Mouse (Mus musculus): Measurements from ENCODE around the gene Notch1.

The Notch1 gene

DNA sequence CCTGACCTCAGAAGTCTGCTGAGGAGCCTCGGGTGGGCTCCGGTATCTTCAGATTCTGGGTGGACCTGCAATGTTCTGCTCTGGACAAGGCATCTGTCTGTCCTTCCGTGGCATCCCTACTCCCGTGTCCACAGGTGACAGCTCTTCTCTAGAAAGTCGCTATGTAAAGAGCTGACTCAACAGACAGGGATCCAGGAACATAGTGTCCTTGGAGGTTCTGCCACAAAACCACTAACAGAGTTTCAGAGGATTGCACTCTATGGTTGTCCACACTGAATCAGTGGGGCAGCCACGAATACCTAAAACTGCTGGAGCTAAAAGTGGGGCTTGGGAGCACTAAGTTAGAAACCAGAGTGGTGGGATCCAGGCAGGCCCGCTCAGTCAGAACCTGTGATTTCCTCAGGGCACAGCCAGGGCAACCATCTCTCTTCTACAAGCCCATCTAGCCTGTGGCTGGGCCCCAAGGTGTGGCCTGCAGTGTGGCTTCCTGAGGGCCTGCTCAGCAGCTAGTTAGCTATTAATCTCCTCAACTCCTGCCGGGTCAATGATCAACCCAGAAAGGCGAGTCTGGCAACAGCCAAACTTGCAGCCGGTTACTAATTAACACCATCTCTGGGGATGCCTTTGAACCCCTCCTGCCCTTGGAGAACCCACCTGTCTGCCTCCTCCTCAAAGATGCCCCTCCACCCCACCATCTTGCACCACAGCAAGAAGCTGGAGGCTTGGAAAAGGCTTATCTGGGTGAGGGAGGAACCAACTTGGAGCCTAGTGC is 34.6 kb downstream of the Notch1 start:
- no peak for DNase-seq (ENCODE audit: low spot score in 2 of 2)

DNA sequence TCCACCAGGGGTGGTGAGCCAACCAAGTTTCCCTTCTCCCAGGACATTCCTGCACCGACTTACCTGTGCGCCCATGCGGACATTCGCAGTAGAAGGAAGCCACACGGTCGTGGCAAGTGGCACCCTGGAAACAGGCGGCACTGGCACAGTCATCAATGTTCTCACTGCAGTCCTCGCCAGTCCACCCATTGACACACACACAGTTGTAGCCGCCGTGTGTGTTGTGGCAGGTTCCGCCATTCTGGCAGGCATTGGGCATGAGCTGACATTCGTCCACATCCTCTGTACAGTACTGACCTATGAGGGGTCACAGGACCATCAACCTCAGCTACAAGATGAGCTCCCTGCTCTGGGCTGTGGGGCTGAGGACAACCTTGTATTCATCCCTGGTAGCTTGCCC is 35.6 kb downstream of the Notch1 start:
- DNase-seq (ENCODE audit: low spot score in 2 of 2): no peak

DNA sequence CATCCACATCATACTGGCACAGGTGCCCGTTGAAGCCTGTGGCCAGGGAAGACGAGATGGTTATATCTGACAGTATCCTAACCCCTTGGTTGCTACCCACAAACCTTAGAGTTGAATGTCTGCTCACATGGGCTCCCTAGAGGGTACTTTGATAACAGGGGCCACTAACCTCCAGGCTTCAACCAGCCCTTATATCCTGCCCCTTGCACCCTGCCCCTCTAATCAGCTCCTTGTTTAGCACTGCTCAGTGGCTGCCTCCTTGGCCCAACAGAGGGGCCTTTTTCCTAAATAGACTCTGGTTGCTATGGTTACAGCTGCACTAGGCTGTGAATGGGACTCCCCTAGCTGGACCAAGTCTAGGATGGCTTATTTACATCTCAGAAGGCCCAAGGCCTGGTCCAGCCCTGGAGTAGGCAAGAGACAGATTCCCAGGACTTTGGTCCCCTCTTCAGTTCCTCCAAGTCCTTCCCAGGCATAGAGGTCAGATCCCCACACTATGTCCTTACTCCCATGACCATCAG is 37.7 kb downstream of the Notch1 start:
- no peak for DNase-seq (ENCODE audit: low spot score in 2 of 2)

DNA sequence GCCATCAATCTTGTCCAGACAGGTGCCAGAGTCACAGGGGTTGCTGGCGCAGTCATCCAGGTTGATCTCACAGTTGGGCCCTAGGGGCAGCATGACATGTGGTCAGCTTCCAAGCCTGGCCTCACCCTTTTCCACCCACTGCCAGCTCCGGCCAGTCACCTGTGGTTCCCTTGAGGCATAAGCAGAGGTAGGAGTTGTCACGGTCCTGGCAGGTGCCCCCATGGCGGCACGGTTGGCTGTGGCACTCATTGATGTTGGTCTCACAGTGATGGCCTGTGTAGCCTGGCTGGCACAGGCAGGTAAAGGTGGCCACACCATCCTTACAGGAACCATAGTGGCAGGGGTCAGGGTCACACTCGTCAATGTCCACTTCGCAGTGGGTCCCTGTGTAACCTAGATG is 38.6 kb downstream of the Notch1 start:
- no peak for DNase-seq (ENCODE audit: low spot score in 2 of 2)

DNA sequence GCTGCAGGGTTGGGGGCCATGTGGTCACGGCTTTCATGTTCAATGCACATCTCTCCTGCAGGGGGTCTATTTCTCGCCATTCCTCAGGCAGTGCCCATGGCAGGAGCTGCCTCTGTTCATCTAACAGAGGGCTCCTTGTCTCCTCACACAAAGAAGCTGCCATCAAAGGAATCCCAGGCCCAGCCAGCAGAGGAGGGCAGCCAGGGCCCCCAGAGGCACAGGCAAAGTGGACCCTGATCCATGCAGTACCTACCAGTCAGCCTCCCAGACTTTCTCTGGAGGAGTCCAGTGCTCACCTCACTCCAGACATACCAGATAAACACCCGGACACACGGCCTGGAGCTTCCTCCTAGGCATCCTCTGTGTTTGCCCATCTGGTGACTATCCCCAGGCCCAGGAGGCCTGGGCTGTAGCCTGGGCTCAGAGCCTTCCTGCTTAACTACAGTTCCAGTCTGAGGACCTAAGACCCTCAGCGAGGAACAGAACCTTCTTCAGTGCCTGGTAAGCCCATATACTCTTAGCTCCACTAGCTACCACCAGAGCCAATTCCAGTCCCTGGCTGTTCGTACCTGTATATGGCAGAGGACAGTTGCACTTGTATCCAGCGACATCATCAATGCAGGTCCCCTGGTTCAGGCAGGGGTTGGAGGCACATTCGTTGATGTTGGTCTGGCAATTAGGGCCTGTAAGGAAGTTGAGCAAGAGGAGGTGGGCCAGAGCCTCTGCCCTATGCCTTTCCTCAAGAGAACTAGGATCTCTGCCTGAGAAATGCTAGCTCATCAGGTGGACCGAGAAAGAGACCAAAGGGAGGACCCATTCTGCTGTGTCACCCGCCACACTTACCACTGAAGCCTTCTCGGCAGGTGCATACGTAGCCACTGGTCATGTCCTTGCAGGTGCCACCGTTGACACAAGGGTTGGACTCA is 40.7 kb downstream of the Notch1 start:
- no peak for DNase-seq (ENCODE audit: low spot score in 2 of 2)

DNA sequence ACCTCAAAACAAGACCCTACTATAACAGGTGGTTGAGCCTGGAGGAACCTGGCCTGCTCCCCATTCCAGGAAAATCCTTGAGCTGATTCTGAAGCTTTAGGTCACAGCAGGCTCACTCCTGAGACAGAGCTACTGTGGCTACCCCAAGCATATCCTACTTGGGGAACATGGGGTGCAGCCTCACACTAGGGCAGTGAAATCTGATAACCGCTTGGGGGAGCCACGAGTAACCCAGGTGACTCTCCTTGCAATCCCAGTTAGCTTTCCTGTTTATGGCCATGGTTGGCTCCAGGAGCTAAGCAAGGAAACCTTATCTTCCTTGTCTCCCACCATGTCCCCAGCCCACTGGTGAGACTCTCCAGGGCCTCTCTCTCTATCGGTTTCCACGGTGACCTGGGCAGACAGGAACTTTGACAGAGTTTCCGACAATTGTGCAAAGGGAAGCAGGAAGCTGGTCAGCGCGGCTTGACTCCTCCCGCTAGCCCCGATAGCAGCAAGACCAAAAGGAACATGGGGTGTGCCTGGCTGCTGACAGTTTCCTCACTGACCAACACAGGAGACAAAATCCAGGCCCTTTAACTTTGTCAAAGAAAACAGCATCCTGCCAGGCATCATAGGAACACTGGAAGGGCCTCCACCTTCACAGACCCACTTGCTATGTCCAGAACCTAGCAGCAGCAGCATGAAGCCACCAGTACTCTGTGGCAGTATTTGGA is 41.5 kb downstream of the Notch1 start:
- DNase-seq (ENCODE audit: low spot score in 2 of 2): no peak

DNA sequence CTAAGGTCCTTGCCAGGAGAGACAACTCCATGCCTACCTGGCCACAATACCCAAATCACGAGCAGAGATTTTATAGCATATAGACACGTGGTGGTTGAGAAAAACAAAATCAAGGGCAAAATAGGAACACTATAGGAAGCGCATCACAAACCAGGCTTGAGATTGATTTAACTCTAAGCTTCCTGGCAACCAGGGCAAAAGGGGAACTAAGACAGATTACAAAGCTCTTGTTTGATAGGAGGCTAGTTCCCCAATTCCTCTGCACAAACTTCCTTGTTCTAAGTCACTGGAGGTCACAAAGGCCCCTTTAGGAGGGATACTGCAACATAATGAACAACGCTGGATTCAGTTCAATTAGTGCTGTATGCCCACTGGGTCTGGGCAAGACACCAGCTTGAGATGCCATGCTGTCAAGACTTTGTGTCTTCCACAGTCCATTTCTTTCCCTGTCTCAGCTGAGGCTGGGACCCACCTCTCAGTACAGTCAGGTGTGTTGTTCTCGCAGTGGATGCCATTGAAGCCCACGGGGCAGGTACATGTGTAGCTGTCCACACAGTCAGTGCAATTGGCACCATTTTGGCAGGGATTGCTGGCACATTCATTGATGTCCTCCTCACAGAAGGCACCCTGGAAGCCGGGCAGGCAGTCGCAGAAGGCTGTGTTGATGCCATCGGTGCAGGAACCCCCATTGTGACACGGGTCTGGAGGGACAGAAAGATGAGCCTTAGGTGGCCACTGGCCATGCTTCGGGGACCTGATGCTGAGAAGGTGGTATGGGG is 44.0 kb downstream of the Notch1 start:
- no peak for DNase-seq (ENCODE audit: low spot score in 2 of 2)

DNA sequence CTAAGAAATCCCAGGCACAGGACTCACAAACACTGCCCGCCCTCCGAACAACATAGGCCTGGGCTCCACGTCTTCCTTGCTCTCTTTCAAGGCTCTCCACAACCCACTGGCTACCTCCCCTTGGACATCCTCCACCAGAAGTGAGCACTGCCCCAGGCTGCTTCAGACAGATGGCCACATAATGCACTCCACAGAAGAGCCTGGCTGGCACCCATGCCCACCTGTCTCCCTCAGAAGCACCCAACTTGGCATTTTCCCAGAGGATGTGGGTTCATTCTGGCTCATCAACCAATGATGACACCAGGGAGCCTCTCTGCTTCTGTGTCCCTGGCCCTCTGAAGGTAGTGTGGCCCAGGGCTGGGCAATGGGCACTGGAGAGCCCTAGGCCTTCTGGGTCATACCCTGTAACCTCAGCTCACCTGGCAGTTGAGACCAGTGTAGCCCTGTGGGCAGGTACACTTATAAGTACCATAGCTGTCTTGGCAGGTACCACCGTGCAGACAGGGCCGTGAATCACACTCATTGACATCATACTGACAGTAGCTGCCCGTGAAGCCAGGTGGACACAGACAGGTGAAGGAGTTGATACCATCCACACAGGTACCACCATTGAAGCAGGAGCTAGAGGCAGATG is 44.7 kb downstream of the Notch1 start:
- DNase-seq (ENCODE audit: low spot score in 2 of 2): no peak

DNA sequence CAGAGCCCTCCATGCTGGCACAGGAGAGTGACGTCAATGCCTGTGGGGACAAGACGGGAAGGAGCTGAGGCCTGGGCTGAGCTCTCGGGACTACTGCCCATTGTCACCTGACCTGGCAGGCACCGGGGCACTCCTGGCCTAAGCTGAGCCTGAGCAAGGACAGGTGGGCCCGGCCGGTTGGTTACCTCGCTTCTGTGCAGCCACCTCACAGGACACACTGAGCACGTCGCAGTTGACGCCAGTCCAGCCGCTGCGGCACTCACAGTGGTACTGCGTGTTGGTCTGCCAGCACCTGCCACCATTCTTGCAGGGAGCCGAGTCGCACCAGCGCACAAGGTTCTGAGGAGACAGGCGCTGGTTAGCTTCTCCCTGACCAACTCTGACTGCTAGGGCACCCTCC is 45.5 kb downstream of the Notch1 start:
- no peak for DNase-seq (ENCODE audit: low spot score in 2 of 2)

DNA sequence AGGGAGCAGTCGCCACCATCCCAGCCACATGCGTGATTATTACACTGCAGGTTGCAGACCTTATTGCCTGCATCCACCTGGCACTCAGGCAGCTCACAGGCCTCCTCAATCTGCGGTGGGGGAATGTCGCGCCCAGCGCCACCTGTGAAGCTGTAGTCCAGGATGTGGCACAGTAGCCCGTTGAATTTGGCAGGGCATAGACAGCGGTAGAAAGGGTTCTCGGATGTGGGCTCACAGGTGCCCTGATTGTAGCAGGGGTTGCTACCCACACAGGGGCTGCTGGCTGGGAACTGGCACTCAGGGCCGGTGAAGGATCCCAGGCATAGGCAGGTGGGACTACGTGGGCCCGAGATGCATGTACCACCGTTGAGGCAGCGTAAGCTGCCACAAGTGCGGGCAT is 48.1 kb downstream of the Notch1 start:
- no peak for DNase-seq (ENCODE audit: low spot score in 2 of 2)

DNA sequence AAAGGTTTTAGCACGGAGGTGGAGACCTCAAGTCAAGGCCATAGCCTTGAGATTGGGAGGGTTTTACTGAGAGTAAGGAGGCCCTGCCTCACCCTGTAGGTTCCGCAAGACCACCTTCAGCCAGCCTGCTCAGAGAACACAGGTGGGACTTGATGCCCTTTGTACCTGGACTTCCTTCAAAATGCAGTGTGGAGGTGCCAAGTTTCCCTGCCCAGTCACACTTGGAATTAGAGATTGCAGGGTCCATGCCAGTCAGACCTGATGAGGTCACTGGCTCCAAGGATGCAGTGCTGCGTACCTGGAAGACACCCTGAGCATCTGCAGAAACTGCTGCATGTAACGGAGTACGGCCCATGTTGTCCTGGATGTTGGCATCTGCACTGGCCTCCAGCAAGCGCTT is 53.1 kb downstream of the Notch1 start:
- no peak for DNase-seq (ENCODE audit: low spot score in 2 of 2)

DNA sequence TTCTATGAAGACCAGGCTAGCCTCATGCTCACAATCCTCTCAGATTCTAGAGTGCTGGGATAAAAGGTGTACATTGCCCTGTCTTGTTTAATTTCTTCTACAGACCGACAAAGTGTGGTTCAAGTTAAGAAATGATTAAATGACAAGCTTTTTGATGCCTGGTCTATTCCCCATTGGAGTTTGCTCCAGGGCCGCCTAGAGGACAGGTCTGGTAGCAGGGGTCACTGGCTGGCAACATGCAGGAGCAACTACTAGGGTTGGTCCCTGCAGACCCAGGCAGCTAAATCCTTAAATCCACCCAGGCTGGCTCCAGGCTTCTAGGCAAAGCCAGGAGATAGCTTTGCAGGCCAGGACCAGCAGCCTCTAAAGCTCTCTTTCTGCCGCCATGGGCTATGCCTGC is 53.5 kb downstream of the Notch1 start:
- DNase-seq (ENCODE audit: low spot score in 2 of 2): no peak

DNA sequence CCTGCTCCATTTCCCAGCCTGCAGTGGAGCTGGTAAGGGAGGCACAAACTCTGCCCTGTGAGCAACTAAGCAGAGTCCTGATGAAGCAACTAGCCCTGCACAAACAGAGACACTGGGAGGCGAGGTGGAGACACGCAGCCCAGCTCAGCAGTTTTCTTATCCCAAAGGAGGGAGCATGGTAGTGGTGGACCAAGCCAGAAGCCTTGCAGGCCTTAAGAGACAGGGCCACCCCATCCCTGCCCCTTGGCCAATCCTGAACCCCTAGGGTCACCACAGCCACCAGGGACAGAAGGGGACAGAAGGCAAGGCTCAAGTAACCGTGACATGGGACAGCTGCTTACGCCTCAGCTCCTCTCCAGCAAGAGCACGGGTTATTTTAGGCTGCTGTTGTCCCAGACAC is 54.8 kb downstream of the Notch1 start:
- no peak for DNase-seq (ENCODE audit: low spot score in 2 of 2)

DNA sequence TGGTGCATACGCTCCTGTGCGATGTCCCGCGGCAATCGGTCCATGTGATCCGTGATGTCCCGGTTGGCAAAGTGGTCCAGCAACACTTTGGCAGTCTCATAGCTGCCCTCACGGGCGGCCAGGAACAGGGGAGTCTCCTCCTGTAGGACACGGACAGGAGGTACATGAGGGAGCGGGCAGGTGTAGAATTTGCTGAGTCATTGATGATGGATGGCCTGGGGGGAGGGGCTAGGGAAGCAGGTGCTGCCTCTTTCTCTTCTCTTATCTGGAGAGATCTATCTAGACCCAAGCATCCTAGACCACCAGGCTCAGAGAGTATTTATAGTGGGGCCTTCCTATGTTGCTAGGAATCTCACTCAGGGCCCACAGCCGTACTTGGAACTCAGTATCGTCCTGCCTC is 55.6 kb downstream of the Notch1 start:
- no peak for DNase-seq (ENCODE audit: low spot score in 2 of 2)

DNA sequence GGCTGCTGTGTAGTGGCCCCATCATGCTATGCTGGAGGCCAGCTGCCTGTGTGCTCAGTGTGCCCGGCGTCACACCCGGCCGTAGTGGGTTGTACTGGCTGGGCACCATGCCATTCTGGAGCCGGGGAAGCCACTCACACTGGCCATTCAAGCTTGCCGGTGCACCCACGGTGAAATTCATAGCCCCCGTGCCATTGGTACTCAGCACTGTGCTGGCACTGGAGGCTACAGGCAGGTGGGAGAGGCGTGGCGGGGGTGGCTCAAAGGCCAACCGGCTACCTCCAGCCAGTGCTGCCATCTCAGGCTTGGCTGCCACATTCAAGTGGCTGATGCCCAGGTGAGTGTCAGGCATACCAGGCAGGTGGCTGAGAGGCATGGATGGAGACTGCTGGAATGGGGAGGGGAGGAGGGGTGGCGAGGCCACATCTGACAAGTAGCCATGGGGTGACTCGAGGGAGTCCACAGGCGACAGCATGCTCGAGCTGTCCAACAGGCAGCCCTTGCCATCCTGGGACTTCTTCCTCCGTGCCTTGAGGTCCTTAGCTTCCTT is 56.3 kb downstream of the Notch1 start:
- DNase-seq (ENCODE audit: low spot score in 2 of 2): no peak

DNA sequence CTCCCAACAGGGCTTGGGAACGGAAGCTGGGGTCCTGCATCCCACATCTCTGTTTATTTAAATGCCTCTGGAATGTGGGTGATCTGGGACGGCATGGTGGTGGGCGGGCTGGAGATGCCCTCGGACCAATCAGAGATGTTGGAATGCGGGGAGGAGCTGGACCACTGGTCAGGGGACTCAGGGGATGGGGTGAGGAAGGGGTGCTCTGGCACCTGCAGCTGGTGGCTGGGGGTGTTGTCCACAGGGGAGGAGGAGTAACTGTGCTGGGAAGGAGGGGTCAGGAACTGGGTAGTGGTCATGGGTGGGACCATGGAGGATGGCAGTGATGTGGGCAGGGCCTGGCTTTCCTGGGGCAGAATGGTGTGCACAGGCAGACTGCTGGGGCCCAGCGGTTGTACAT is 57.0 kb downstream of the Notch1 start:
- no peak for DNase-seq (ENCODE audit: low spot score in 2 of 2)

DNA sequence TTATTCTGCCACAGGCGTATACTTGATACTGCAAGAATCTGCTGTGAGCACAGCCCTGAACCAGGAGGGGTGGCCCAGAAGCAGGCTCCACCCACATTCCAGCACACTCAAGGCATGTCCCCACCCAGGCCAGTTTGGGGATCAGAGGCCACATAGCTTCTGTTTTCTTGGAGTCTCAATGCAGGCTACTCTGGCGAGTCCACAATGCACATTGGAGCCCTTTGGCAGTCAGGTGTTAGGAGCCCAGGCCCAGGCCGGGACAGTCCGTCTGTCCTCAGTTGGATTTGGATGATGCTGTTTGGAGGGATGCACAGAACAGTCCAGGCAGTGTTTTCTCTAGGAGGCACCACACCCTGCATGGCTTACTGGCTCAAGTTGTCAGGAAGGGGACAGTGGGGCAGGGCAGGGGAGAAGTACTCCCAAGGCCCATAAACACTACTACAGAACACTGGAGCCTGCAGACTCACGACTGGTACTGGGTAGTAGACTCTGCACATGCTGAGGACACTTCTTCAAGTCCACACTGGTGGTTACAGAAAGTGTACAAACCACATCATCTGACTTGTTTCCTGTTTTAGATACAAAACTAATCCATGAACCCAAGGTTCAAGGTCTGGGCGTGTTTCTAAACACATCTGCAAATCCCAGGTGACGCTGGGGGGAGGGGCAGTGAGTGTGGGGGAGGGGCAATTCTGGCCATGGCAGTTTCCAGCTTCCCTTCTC is 57.9 kb downstream of the Notch1 start:
- no peak for DNase-seq (ENCODE audit: low spot score in 2 of 2)

DNA sequence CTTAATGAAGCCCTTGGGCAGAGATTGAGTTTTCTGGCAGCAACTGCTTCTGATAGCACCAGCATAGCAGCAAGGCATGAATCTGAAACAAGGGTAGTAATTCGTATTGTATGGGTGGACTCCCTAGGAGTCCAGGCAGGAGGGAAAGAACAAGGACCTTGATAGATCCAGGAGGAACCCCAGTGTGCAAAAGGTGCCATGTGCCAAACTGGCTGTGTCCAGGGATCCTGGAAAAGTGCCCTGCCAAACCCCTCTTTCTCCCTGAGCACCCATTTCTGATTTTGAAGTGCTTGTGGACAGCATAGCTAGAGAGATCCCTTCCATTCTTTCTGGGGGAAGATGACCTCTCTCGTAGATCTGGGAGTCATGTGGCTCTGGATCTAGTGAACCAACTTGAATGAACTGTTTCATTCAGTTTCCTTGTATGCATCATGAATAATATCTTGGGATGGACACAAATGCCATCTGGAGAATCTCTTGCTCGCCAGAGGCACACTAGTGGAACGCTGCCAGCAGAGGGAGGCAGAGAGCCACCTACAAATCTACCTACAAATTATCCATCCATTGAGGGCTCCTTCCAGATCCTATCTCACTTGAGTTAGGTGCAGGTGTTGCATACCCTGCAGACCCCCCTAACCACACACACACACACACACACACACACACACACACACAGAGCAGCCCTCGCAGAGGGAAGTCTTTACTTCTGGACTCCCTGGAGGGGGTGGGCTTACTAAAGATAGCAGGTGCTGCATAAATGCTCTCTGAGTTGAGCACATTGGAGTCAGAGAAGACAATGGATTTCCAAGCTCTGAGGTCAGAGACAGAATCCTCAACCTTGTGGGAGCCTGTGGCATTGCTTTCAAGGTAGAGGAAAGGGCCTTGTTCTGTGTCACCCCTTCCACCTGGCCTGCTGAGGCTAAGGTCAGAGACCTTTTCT is 67.1 kb downstream of the Notch1 start:
- peak; percentile 65 to 67 for DNase-seq (ENCODE audit: low spot score in 2 of 2)

DNA sequence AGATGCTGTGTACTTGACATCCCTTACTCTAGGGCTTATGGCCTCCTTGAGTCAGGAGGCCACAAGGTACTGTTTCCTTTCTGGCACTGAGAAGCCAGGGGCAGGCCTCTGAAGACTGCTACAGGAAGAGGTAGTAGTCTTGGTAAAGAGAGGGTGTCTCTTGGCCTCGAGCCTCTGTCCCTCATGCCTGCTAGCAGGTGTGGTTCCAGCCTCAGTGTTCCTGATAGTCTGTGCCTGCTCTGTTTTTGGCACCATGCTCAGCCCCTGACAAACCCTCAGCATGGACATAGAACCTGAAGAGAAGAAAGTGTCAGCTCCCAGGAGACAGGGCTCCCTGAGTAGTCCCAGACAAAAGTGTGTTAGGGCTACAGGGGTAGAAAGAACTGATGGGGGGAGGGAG is 69.0 kb downstream of the Notch1 start:
- DNase-seq (ENCODE audit: low spot score in 2 of 2): no peak

Measured in right cerebral cortex, postnatal 36 days (tissue).